Mouse (Mus musculus) B cell, adult 2 months (primary cell): Measurements from ENCODE around the gene Gm10031.

ENCODE experiments used
- DNase-seq, 2 experiments: peaks; one replicate each; pipeline ENCODE4 v3.0.0; 2022

The Gm10031 gene

DNA sequence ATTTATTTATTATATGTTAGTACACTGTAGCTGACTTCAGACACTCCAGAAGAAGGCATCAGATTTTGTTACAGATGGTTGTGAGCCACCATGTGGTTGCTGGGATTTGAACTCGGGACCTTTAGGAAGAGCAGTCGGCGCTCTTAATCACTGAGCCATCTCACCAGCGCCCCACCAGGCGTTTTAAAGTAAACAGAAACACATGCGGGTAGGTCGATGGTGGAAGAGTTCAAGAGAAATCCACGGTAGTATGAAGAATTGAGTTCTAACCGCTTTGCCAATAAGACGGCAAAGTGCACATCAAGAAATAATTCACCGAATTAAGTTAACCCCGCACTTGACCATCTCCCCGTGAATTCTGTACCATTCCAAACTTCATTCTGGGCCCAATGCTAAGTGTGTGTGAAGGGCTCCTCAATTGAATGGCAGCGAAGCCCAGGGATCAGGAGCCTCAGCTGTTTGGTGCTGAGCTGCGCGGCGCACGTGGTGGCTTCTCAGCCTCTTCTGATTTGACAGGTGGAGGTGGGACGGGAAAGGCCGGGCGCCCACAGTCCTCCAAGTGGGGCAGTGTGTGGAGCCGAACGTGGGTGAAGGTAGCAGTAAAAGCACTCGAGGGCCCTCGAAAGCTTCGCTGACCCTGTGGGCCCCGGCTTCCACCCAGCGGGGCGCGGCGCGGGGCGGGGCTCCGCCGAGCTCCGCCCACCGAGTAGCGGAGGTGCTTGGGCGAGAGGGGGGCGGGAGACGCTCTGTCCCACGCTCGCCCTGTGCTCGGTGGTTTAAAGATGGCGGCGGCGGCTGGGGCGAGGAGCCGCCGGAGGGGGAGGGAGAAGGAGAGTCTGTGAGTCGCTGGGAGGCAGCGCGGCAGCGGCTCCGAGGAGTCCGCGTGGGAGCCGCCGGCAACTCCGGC is 34.5 kb downstream of the Gm10031 start, which contains the start of gene Abl2:
Gene Abl2, plus strand, starts transcription at position 763 of the 907 bp plus-strand sequence.
- peak; percentile 90 to 92 for DNase-seq

DNA sequence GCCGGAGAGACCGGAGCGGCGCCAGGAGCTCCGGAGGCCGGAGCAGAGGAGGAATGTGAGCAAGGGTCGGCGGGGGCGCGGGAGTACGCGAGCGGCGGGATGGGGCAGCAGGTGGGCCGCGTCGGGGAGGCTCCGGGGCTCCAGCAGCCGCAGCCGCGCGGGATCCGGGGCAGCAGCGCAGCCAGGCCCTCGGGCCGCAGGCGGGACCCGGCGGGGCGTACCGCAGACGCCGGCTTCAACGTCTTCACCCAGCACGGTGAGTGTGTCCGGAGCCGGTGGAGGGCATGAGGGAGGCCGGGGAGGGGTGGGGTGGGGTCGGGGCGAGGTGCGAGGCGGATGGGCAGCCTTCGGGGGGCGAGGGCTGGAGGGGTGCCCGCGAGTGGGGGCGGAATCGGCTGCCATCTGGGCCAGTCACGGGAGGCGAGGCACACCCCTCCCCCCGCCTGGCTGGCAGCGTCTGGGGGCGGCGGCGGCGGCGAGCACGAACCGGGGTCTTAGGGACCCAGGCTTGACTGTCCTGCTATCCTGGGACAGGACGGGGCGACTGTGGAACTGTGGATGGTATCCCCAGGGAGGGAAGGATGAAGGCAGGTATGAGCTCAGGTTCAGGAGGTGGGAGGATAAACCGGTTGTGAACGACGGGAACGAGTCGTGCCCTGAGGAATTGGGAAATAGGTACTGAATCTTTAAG is 35.3 kb downstream of the Gm10031 start:
- peak; percentile 54 to 59 for DNase-seq

DNA sequence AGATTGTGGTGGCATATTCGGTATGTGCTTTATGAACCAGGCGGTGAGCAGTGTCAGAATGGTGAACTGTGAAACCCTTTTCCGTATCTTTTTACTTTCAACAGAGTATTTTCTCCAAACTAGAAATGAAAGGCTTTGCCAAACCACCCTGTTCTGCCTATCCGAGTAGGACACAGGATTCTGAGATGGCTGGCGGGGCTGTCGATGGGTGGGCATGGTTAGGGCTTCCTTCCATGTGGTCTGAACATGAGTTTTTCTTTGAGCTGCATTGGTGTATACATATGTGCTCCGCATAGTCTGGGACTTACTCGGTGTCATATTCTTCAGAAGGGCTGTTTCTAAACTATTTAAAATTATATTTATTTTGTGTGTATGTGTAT is 35.8 kb downstream of the Gm10031 start:
- no peak for DNase-seq

DNA sequence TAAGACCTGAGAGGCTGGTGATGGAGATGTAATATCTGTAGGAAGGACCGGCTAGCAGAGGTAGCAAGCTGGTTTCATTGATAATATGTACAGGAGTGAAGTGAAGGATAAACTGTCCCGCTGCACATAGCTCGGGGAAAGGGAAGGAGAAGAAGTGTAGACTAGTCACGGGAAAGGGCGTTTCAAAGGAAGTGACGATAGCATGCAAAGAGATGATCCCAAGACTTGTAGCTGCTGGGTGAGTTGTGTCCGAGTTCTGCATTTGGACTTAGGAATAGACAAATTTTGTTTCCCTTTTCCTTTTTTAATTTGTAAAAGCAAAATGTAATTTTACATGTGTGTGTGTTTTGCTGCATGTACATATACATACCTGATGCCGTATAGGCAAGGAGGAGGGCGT is 36.7 kb downstream of the Gm10031 start:
- no peak for DNase-seq

DNA sequence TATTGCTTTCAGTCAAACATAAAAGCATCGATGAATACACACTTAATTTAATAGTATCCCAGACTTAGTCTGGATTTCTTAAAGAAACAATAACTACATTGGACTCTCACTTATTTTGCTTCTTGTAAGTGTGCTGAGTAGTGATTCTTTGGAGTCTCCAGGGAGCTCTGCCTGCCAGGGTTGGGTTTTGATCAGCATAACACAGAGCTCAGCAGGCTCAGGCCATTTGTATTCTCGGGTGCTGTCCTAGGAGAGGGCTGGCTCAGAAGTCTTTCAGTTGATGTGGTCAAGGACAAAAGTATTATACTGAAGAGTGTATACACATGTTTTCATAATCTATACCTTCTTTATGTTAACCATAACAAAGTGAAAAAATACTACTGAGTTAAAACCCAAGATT is 41.5 kb downstream of the Gm10031 start:
- DNase-seq: no peak

DNA sequence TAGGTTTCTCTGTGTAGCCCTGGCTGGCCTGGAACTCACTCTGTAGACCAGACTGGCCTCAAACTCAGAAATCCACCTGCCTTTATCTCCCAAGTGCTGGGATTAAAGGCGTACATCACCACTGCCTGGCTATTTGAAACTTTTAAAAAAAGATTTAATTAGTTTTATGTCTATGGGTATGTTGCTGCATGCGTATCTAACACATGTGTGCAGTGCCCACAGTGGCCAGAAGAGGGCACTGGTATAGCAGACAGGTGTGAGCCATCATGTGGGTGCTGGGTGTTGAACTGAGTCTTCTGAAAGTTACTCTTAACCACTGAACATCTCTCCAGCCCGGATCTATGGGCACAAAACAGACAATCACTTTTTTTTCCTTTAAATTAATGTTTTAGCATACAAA is 42.3 kb downstream of the Gm10031 start:
- peak; percentile 66 to 67 for DNase-seq

DNA sequence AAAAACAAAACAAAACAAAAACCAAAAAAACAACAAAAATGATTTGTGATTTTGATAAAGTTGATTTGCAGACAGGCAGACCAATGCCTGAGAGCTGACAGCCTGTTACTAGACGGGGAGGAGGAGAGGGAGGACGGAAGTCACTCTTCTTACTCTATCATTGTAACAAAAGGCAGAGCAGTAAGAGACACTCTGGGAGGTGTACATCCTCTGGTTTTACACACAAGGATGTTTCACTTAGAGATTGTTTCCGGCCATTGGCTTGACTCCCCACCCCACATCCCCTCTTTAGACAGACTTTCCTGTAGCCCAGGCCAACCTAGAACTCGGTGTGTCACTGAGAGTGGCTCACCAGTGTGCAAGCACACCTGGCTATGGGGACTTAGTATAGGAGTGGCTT is 45.8 kb downstream of the Gm10031 start:
- DNase-seq: no peak

DNA sequence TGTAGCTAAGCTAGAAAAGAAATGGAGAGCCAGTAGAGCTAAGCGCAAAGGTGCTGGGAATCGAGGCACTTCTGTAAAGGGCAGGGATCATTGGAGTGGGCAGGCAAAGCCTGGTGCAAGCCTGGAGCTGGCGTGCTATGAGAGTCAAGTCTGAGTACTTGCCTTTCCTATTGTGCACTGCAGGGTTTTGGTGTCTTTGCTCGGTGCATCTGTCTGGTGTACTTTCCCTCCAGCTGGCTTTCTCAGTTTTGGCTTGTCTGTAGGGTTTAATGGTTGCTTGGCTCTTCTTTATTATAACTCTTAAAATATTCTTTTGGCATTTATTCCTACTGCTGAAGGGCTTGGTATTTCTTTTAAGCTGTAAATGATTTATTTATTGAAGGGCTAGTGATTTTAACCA is 49.1 kb downstream of the Gm10031 start:
- DNase-seq: no peak
